Mouse (Mus musculus) forebrain, embryonic 11.5 days (tissue): Measurements from ENCODE around the gene Id1. TPM values are rescaled to one million over a fixed set of nuclear protein-coding genes. Genes with fewer than 3 reads are reported as not detected.

Source experiments
- ATAC-seq: fragments of 200-750 bp; cut with Nextera tagmentation; replicated peaks from 2 replicates; pipeline ENCODE4 v1.8.0; 2017; ENCODE audit warnings: moderate TSS enrichment; ENCODE audit not compliant: low FRiP score
- DNase-seq: peaks from one replicate; pipeline ENCODE4 v3.0.0-alpha.2; 2017; ENCODE audit warnings: low spot score
- H3K27ac ChIP-seq: fragments of 300-500 bp; sonication (generic); 2 replicates; pipeline ENCODE4 v1.5.1; 2014; ENCODE audit warnings: low read depth, low read length
- H3K27me3 ChIP-seq: fragments of 300-500 bp; sonication (generic); 2 replicates; pipeline ENCODE4 v1.6.1; 2014; ENCODE audit warnings: mild to moderate bottlenecking, low read length, mixed read lengths; ENCODE audit not compliant: control insufficient read depth, insufficient read depth
- H3K36me3 ChIP-seq: fragments of 300-500 bp; sonication (generic); 2 replicates; pipeline ENCODE4 v1.6.1; 2014; ENCODE audit warnings: mild to moderate bottlenecking, low read length, moderate library complexity, mixed read lengths; ENCODE audit not compliant: control insufficient read depth, insufficient read depth
- H3K4me1 ChIP-seq: fragments of 300-500 bp; sonication (generic); replicated peaks from 2 replicates; pipeline ENCODE4 v1.6.1; 2014; ENCODE audit warnings: low read length, mixed read lengths; ENCODE audit not compliant: control insufficient read depth, insufficient read depth
- H3K4me2 ChIP-seq: fragments of 300-500 bp; sonication (generic); 2 replicates; pipeline ENCODE4 v1.6.1; 2014; ENCODE audit warnings: low read depth, mild to moderate bottlenecking, low read length, moderate library complexity, mixed read lengths; ENCODE audit not compliant: severe bottlenecking
- H3K4me3 ChIP-seq: fragments of 300-500 bp; sonication (generic); 2 replicates; pipeline ENCODE4 v1.5.1; 2014; ENCODE audit warnings: low read depth, low read length
- H3K9ac ChIP-seq: fragments of 300-500 bp; sonication (generic); 2 replicates; pipeline ENCODE4 v1.6.1; 2014; ENCODE audit warnings: low read length
- H3K9me3 ChIP-seq: fragments of 300-500 bp; sonication (generic); 2 replicates; pipeline ENCODE4 v1.6.1; 2016; ENCODE audit warnings: low read length, mixed read lengths; ENCODE audit not compliant: control insufficient read depth
- WGBS: fragments of 180-500 bp; shearing (Covaris S2); extraction: QIAGEN DNeasy Blood & Tissue Kit; methylation state at CpG from one replicate; pipeline ENCODE4 v1.1.7; 2014; 5-methylcytosine and 5-hydroxymethylcytosine counted together
- polyA plus RNA-seq: library from polyadenylated mRNA; unstranded; fragments of >200 nt; fragmentation: Nextera tagmentation; extraction: Ambion mirVana; gene quantifications from 2 replicates; pipeline ENCODE4 v1.2.1, GENCODE M21; 2014

Id1 gene
- polyA plus RNA-seq, 1 experiment from 2014 or later = 53.1 TPM

- no peak for ATAC-seq
- no peaks in the 10 kb centered on the region for H3K27me3 ChIP-seq
- H3K36me3 ChIP-seq = no peaks in the 10 kb centered on the region; the same call in 1 of the 2 replicates
- DNase-seq = no peak
- no peak overlapping the region for H3K4me2 ChIP-seq
- no peaks in the 10 kb centered on the region for H3K9me3 ChIP-seq
- no peak overlapping the region for H3K9ac ChIP-seq
- H3K4me3 ChIP-seq = no peak overlapping the region
- no peaks in the 10 kb centered on the region for H3K4me1 ChIP-seq
- WGBS = 87% methylated on average over 3 of the region's 3 CpGs
- H3K27ac ChIP-seq = no peak overlapping the region
Observed at GRCm38 (mm10) chr2:152776019-152776418, 40.0 kb downstream of the Id1 start.

- no peak for ATAC-seq
- Histone ChIP-seq H3K9me3 (no peaks in the 10 kb centered on the region), H3K4me1 (no peaks in the 10 kb centered on the region), H3K4me2 (no peak overlapping the region), H3K4me3 (no peak overlapping the region), H3K9ac (no peak overlapping the region), H3K36me3 (no peaks in the 10 kb centered on the region; the same call in 1 of the 2 replicates), H3K27ac (no peak overlapping the region), H3K27me3 (no peaks in the 10 kb centered on the region)
- no peak for DNase-seq
- 72% methylated on average over 2 of the region's 2 CpGs for WGBS
Observed at GRCm38 (mm10) chr2:152776435-152776834, 40.4 kb downstream of the Id1 start.

- H3K27ac ChIP-seq = no peak overlapping the region
- H3K4me2 ChIP-seq = no peak overlapping the region
- H3K9me3 ChIP-seq = no peaks in the 10 kb centered on the region
- DNase-seq = no peak
- 90% methylated on average over 3 of the region's 3 CpGs for WGBS
- no peak overlapping the region for H3K4me3 ChIP-seq
- no peaks in the 10 kb centered on the region for H3K27me3 ChIP-seq
- no peak overlapping the region for H3K9ac ChIP-seq
- ATAC-seq = no peak
- H3K4me1 ChIP-seq = no peaks in the 10 kb centered on the region
- H3K36me3 ChIP-seq = no peaks in the 10 kb centered on the region; the same call in 1 of the 2 replicates
Observed at GRCm38 (mm10) chr2:152777081-152777480, 41.0 kb downstream of the Id1 start.

- Histone ChIP-seq H3K4me2 (no peak overlapping the region), H3K36me3 (no peaks in the 10 kb centered on the region; the same call in 1 of the 2 replicates), H3K4me1 (no peaks in the 10 kb centered on the region), H3K27ac (no peak overlapping the region), H3K27me3 (no peaks in the 10 kb centered on the region), H3K9ac (no peak overlapping the region), H3K9me3 (no peaks in the 10 kb centered on the region), H3K4me3 (no peak overlapping the region)
- no peak for DNase-seq
- ATAC-seq = no peak
- WGBS = 100% methylated on average over 2 of the region's 2 CpGs
Observed at GRCm38 (mm10) chr2:152780466-152780865, 44.4 kb downstream of the Id1 start.

GRCm38 (mm10) chr2:152781031-152781711 lies 45.1 kb downstream of the Id1 start:
- H3K4me3 ChIP-seq = no peak overlapping the region
- no peaks in the 10 kb centered on the region for H3K4me1 ChIP-seq
- no peak overlapping the region for H3K27ac ChIP-seq
- ATAC-seq = no peak
- no peaks in the 10 kb centered on the region for H3K9me3 ChIP-seq
- 84% methylated on average over 3 of the region's 3 CpGs for WGBS
- no peak for DNase-seq
- no peak overlapping the region for H3K9ac ChIP-seq
- H3K4me2 ChIP-seq = no peak overlapping the region
- no peaks in the 10 kb centered on the region for H3K27me3 ChIP-seq
- no peaks in the 10 kb centered on the region; the same call in 1 of the 2 replicates for H3K36me3 ChIP-seq

- Histone ChIP-seq H3K9me3 (no peaks in the 10 kb centered on the region), H3K4me1 (no peaks in the 10 kb centered on the region), H3K36me3 (no peaks in the 10 kb centered on the region; the same call in 1 of the 2 replicates), H3K9ac (no peak overlapping the region), H3K4me2 (no peak overlapping the region), H3K27me3 (no peaks in the 10 kb centered on the region), H3K27ac (no peak overlapping the region), H3K4me3 (no peak overlapping the region)
- no peak for DNase-seq
- ATAC-seq = no peak
- 89% methylated on average over 5 of the region's 5 CpGs for WGBS
Observed at GRCm38 (mm10) chr2:152782656-152783055, 46.6 kb downstream of the Id1 start.

- ATAC-seq (no peak), DNase-seq (no peak)
- Histone ChIP-seq H3K36me3 (no peaks in the 10 kb centered on the region; the same call in 1 of the 2 replicates), H3K27ac (no peak overlapping the region), H3K9me3 (no peaks in the 10 kb centered on the region), H3K4me2 (no peak overlapping the region), H3K4me1 (no peaks in the 10 kb centered on the region), H3K9ac (no peak overlapping the region), H3K27me3 (no peaks in the 10 kb centered on the region), H3K4me3 (no peak overlapping the region)
- WGBS = 95% methylated on average over 5 of the region's 5 CpGs
Observed at GRCm38 (mm10) chr2:152783241-152783640, 47.2 kb downstream of the Id1 start.

GRCm38 (mm10) chr2:152784640-152785039 lies 48.6 kb downstream of the Id1 start:
- no peaks in the 10 kb centered on the region; the same call in 1 of the 2 replicates for H3K36me3 ChIP-seq
- no peak for DNase-seq
- WGBS = 95% methylated on average over 8 of the region's 8 CpGs
- no peak overlapping the region for H3K27ac ChIP-seq
- no peak for ATAC-seq
- H3K4me1 ChIP-seq = no peaks in the 10 kb centered on the region
- H3K27me3 ChIP-seq = no peaks in the 10 kb centered on the region
- no peak overlapping the region for H3K4me3 ChIP-seq
- H3K9ac ChIP-seq = no peak overlapping the region
- no peaks in the 10 kb centered on the region for H3K9me3 ChIP-seq
- H3K4me2 ChIP-seq = no peak overlapping the region
